Mouse (Mus musculus) neural tube, embryonic 11.5 days (tissue): ENCODE data around the gene Gm20388. TPM values are rescaled to one million over a fixed set of nuclear protein-coding genes. Genes with fewer than 3 reads are reported as not detected.
"Not testable (repeated sequence)": the region's sequence is repeated elsewhere in the genome, so short reads cannot be mapped to it uniquely, and the experiment has no call there.

ENCODE experiments used
- ATAC-seq: fragments of 200-750 bp; cut with Nextera tagmentation; 2 replicates; pipeline ENCODE4 v1.8.0; 2017; ENCODE audit warnings: moderate number of reproducible peaks, mild to moderate bottlenecking, moderate TSS enrichment, moderate library complexity; ENCODE audit not compliant: insufficient read depth, low FRiP score, low TSS enrichment
- DNase-seq: peaks from one replicate; pipeline ENCODE4 v3.0.0-alpha.2; 2015; ENCODE audit warnings: low spot score
- H3K27ac ChIP-seq: fragments of 300-500 bp; sonication (generic); 2 replicates; pipeline ENCODE4 v1.5.1; 2014; ENCODE audit warnings: low read depth, mild to moderate bottlenecking, low read length
- H3K27me3 ChIP-seq: fragments of 300-500 bp; sonication (generic); 2 replicates; pipeline ENCODE4 v1.6.1; 2014; ENCODE audit warnings: mild to moderate bottlenecking, low read length, mixed read lengths; ENCODE audit not compliant: control insufficient read depth, insufficient read depth
- H3K36me3 ChIP-seq: fragments of 300-500 bp; sonication (generic); 2 replicates; pipeline ENCODE4 v1.6.1; 2014; ENCODE audit warnings: mild to moderate bottlenecking, low read length, moderate library complexity, mixed read lengths; ENCODE audit not compliant: control insufficient read depth, insufficient read depth
- H3K4me1 ChIP-seq: fragments of 300-500 bp; sonication (generic); 2 replicates; pipeline ENCODE4 v1.6.1; 2014; ENCODE audit warnings: low read length, mixed read lengths; ENCODE audit not compliant: control insufficient read depth, insufficient read depth
- H3K4me2 ChIP-seq: fragments of 300-500 bp; sonication (generic); 2 replicates; pipeline ENCODE4 v1.6.1; 2014; ENCODE audit warnings: low read depth, mild to moderate bottlenecking, moderate library complexity
- H3K4me3 ChIP-seq: fragments of 300-500 bp; sonication (generic); 2 replicates; pipeline ENCODE4 v1.5.1; 2014; ENCODE audit warnings: low read depth, low read length
- H3K9ac ChIP-seq: fragments of 300-500 bp; sonication (generic); 2 replicates; pipeline ENCODE4 v1.6.1; 2014; ENCODE audit warnings: mild to moderate bottlenecking, low read length
- H3K9me3 ChIP-seq: fragments of 300-500 bp; sonication (generic); 2 replicates; pipeline ENCODE4 v1.6.1; 2016; ENCODE audit warnings: low read length; ENCODE audit not compliant: control insufficient read depth
- WGBS: fragments of 180-500 bp; shearing (Covaris S2); extraction: QIAGEN DNeasy Blood & Tissue Kit; methylation state at CpG from one replicate; pipeline ENCODE4 v1.1.7; 2014; 5-methylcytosine and 5-hydroxymethylcytosine counted together
- polyA plus RNA-seq: library from polyadenylated mRNA; unstranded; fragments of >200 nt; fragmentation: Nextera tagmentation; extraction: Ambion mirVana; gene quantifications from 2 replicates; pipeline ENCODE4 v1.2.1, GENCODE M21; 2014

The Gm20388 gene
- polyA plus RNA-seq, 1 experiment from 2014 or later = not detected

GRCm38 (mm10) chr8:123805209-123805717 lies 3894.6 kb downstream of the Gm20388 start:
- Histone ChIP-seq H3K4me1 (peaks cover 17% of the 10 kb centered on the region), H3K27me3 (no peaks in the 10 kb centered on the region), H3K9ac (peak overlapping the region; percentile 83), H3K9me3 (no peaks in the 10 kb centered on the region), H3K4me3 (peak overlapping the region; percentile 87), H3K27ac (0 out of 2 replicates have a peak overlapping the region, but pooled peaks have one; percentile 39), H3K36me3 (peaks cover under 1% of the 10 kb centered on the region; the same call in 1 of the 2 replicates), H3K4me2 (peak overlapping the region; percentile 48)
- ATAC-seq (no peak), DNase-seq (no peak)
- WGBS = 13% methylated on average over 15 of the region's 15 CpGs

- H3K9ac ChIP-seq = peak within 1 kb of the TSS; percentile 83
- peak within 1 kb of the TSS; percentile 87 for H3K4me3 ChIP-seq
- no peaks in the 10 kb centered on the region for H3K9me3 ChIP-seq
- under 1% methylated on average over 40 of the region's 48 CpGs for WGBS
- H3K27me3 ChIP-seq = no peaks in the 10 kb centered on the region
- H3K27ac ChIP-seq = peak within 1 kb of the TSS; percentile 73; the same call in 1 of the 2 replicates
- ATAC-seq (peak; percentile 85), DNase-seq (peak; percentile 92)
- peaks cover 17% of the 10 kb centered on the region for H3K4me1 ChIP-seq
- peak within 1 kb of the TSS; percentile 48 for H3K4me2 ChIP-seq
- peaks cover 2% of the 10 kb centered on the region; the same call in 1 of the 2 replicates for H3K36me3 ChIP-seq
Observed at GRCm38 (mm10) chr8:123805718-123806373, 3895.2 kb downstream of the Gm20388 start, which contains the start of gene Rab4a. Rab4a (plus strand) TSS chr8:123805985.

GRCm38 (mm10) chr8:123806374-123806935 lies 3895.8 kb downstream of the Gm20388 start:
- no peaks in the 10 kb centered on the region for H3K27me3 ChIP-seq
- H3K27ac ChIP-seq = peak overlapping the region; percentile 73; the same call in 1 of the 2 replicates
- WGBS = 2% methylated on average over 12 of the region's 12 CpGs
- H3K9ac ChIP-seq = peak overlapping the region; percentile 83
- peak overlapping the region; percentile 87 for H3K4me3 ChIP-seq
- ATAC-seq (peak; percentile 21; the same call in 1 of the 2 replicates), DNase-seq (peak; percentile 29)
- peaks cover 17% of the 10 kb centered on the region for H3K4me1 ChIP-seq
- no peaks in the 10 kb centered on the region for H3K9me3 ChIP-seq
- H3K4me2 ChIP-seq = peak overlapping the region; percentile 48
- H3K36me3 ChIP-seq = peaks cover 2% of the 10 kb centered on the region; the same call in 1 of the 2 replicates

GRCm38 (mm10) chr8:123807024-123807431 lies 3896.4 kb downstream of the Gm20388 start:
- Histone ChIP-seq H3K9ac (no peak overlapping the region; the same call in 1 of the 2 replicates), H3K4me3 (peak overlapping the region; percentile 87), H3K4me2 (peak overlapping the region; percentile 48), H3K36me3 (peaks cover 2% of the 10 kb centered on the region; the same call in 1 of the 2 replicates), H3K27ac (no peak overlapping the region), H3K4me1 (peaks cover 17% of the 10 kb centered on the region), H3K9me3 (no peaks in the 10 kb centered on the region), H3K27me3 (no peaks in the 10 kb centered on the region)
- ATAC-seq (no peak), DNase-seq (peak; percentile 42)
- 17% methylated on average over 14 of the region's 14 CpGs for WGBS

GRCm38 (mm10) chr8:123807852-123808573 lies 3897.4 kb downstream of the Gm20388 start:
- H3K27ac ChIP-seq = no peak overlapping the region
- H3K9me3 ChIP-seq = no peaks in the 10 kb centered on the region
- peaks cover 17% of the 10 kb centered on the region for H3K4me1 ChIP-seq
- no peak overlapping the region for H3K4me3 ChIP-seq
- no peak for DNase-seq
- 76% methylated on average over 6 of the region's 6 CpGs for WGBS
- no peak for ATAC-seq
- no peaks in the 10 kb centered on the region for H3K27me3 ChIP-seq
- H3K36me3 ChIP-seq = peaks cover 2% of the 10 kb centered on the region; the same call in 1 of the 2 replicates
- H3K4me2 ChIP-seq = 0 out of 2 replicates have a peak overlapping the region, but pooled peaks have one; percentile 48
- H3K9ac ChIP-seq = no peak overlapping the region

- ATAC-seq (no peak), DNase-seq (no peak)
- no peaks in the 10 kb centered on the region for H3K27me3 ChIP-seq
- H3K4me1 ChIP-seq = peaks cover 17% of the 10 kb centered on the region
- peaks cover 2% of the 10 kb centered on the region for H3K36me3 ChIP-seq
- no peak overlapping the region for H3K27ac ChIP-seq
- no peak overlapping the region for H3K9ac ChIP-seq
- no peak overlapping the region for H3K4me2 ChIP-seq
- H3K4me3 ChIP-seq = no peak overlapping the region
- no peaks in the 10 kb centered on the region for H3K9me3 ChIP-seq
- 80% methylated on average over 7 of the region's 7 CpGs for WGBS
Observed at GRCm38 (mm10) chr8:123808671-123809070, 3898.0 kb downstream of the Gm20388 start.

- 89% methylated on average over 4 of the region's 4 CpGs for whole genome bisulfite sequencing
- not testable (repeated sequence) for ATAC-seq, H3K9me3 ChIP-seq
Observed at GRCm38 (mm10) chr8:123809342-123809741, 3898.7 kb downstream of the Gm20388 start.

GRCm38 (mm10) chr8:123812227-123812626 lies 3901.6 kb downstream of the Gm20388 start:
- Histone ChIP-seq H3K9ac (no peak overlapping the region), H3K27me3 (no peaks in the 10 kb centered on the region), H3K4me2 (no peak overlapping the region), H3K27ac (no peak overlapping the region), H3K4me1 (peaks cover 6% of the 10 kb centered on the region), H3K9me3 (no peaks in the 10 kb centered on the region), H3K4me3 (no peak overlapping the region), H3K36me3 (peaks cover 2% of the 10 kb centered on the region)
- WGBS = 86% methylated on average over 5 of the region's 5 CpGs
- ATAC-seq (no peak), DNase-seq (no peak)

More at GRCm38 (mm10) chr8:123809342-123809741, 3898.7 kb downstream of the Gm20388 start:
- DNase-seq, H3K9ac ChIP-seq, H3K4me2 ChIP-seq, H3K27me3 ChIP-seq, H3K27ac ChIP-seq, H3K4me3 ChIP-seq, H3K36me3 ChIP-seq: not testable (repeated sequence)
- H3K4me1 ChIP-seq = peaks cover 17% of the 10 kb centered on the region
